Mouse (Mus musculus) kidney, adult 18-20 months (tissue): ENCODE results near the gene Ubxn4.
A peak's percentile ranks its signal among the peaks of the same experiment; 100 is the strongest.
"Not testable (repeated sequence)": the region's sequence is repeated elsewhere in the genome, so short reads cannot be mapped to it uniquely, and the experiment has no call there.

Experiments used
- DNase-seq: peaks from one replicate; pipeline ENCODE4 v3.0.0; 2021

The Ubxn4 gene

DNA sequence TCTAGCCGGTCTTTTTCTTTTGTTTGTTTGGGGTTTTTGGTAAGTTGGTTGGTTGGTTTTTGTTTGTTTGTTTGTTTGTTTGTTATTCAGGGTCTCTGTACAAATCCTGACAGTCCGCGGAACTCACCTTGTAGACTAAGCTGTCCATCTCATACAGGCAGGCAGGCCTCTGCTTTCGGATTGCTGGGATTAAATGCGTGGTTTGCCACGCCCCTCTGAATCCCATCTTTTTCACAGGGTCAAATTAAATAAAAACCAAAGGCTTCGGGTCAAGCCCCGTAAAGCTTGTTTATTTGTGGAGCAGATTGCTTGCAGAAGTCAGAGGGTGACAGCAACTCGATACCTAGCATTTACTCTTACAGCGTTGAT lies at the start of gene Ubxn4:
TSS of gene Ubxn4 (plus strand) at position 338 of the 369 bp plus-strand sequence.
- no peak for DNase-seq

DNA sequence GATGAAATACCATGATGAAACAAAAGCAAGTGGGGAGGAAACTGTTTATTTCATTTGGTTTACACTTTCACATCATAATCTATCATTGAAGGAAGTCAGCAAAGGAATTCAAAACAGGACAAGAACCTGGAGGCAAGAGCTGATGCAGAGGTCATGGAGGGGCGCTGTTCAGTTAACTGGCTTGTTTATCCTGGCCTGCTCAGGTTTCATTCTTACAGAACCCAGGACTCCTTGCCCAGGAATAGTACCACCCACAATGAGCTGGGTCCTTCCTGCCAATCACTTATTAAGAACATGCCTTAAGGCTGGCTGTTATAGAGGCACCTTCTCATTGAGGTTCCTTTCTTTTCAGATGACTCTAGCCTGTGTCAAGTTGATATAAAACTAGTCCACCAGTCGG lies 49.8 kb upstream of the Ubxn4 start:
- DNase-seq, result no peak

GRCm38 (mm10) chr1:128197353-128197752 lies 46.4 kb upstream of the Ubxn4 start:
- no peak for DNase-seq

GRCm38 (mm10) chr1:128213261-128213660 lies 30.5 kb upstream of the Ubxn4 start:
- no peak for DNase-seq

GRCm38 (mm10) chr1:128221886-128222285 lies 21.9 kb upstream of the Ubxn4 start:
- DNase-seq, result no peak

GRCm38 (mm10) chr1:128223304-128223703 lies 20.5 kb upstream of the Ubxn4 start:
- DNase-seq, result no peak

GRCm38 (mm10) chr1:128235181-128235580 lies 8.6 kb upstream of the Ubxn4 start:
- DNase-seq, result no peak

GRCm38 (mm10) chr1:128243996-128244726 lies 397 bp downstream of the Ubxn4 start:
- DNase-seq, result peak; percentile 96

GRCm38 (mm10) chr1:128244727-128245355 lies 1.1 kb downstream of the Ubxn4 start:
- no peak for DNase-seq

DNA sequence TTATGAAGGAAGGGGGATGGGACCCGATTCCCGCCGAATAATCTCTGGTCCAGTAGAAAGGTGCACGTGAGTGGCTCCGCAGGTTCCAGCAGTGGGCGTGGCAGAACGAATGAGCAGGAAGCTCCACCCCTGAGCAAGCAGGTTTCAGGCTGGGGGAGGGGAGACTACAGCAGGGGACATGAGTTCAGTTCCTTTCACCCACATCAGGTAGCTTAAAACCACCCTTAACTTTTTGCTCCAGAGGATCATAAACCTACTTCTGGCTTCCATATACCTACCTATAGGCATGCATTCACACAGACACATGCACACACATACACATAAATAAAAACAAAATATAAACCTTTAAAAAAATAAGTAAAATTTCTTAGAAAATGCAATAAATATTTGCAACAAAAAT lies 23.3 kb downstream of the Ubxn4 start:
- DNase-seq, result not testable (repeated sequence)

DNA sequence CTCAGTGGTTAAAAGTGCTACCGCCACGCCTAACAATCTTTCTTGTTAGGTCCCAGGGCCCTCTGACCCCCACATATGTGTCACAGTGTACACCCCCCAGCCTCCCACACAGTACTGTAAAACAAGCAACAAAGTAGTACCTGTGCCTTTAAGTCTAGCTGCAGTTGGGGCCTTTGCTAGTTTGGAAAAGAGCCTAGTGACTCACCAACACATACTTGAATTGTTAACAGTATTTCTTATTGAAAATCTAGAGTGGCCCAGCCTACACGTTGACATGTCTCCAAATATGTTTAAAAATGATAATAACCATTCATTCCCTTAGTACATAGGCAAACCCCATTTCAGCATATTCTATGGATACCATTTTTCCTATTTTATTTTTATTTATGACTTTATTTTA lies 27.0 kb downstream of the Ubxn4 start:
- no peak for DNase-seq

DNA sequence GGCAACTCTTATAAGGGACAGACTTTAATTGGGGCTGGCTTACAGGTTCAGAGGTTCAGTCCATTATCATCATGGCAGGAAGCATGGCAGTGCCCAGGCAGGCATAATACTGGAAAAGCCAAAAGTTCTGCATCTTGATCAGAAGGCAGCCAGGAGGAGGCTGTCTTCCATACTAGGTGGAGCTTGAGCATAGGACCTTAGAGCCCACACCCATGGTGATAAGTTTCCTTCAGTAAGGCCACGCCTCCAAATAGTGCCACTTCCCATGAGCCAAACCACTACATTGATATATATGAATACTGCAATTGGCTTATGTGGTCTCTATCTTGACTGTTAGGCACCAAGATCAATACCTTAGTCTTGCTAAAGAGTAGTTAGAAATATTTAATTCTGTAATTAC lies 32.1 kb downstream of the Ubxn4 start:
- no peak for DNase-seq

DNA sequence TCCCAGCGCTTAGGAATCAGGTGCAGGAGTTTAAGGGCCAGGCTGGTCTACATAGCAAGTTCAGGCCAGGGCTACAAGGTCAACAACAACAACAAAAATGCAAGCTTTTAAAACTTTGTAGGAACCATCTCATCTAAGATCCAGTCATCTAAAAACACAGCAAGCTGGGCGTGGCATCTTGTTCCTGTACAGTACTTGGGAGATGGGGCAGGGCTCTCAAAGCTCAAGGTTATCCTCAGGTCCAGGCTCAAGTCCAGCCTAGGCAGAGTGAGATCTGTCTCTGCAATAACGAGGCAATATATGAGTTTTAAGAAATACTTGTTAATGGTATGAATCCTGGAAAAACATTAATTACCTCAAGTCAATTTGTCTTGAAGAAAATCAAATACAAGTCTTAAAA lies 34.8 kb downstream of the Ubxn4 start:
- no peak for DNase-seq

- DNase-seq, result no peak
These were observed 38.0 kb downstream of the Ubxn4 start for GRCm38 (mm10) chr1:128281753-128282152.

DNA sequence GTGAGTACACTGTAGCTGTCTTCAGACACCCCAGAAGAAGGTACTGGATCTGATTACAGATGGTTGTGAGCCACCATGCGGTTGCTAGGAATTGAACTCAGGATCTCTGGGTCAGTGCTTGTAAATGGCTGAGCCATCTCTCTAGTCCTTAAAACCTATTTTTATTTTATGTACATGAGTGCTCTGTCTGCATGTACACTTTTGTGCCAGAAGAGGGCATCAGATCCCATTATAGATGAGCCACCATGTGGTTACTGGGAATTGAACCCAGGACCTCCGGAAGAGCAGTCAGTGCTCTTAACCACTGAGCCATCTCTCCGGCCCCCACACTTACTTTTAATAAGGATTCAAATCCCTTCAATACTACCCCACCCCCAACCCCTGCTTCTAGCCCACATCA lies 39.2 kb downstream of the Ubxn4 start:
- DNase-seq, result no peak

GRCm38 (mm10) chr1:128284157-128284690 lies 40.5 kb downstream of the Ubxn4 start:
- DNase-seq, result no peak

- no peak for DNase-seq
These were observed 41.4 kb downstream of the Ubxn4 start for GRCm38 (mm10) chr1:128285136-128285535.

DNA sequence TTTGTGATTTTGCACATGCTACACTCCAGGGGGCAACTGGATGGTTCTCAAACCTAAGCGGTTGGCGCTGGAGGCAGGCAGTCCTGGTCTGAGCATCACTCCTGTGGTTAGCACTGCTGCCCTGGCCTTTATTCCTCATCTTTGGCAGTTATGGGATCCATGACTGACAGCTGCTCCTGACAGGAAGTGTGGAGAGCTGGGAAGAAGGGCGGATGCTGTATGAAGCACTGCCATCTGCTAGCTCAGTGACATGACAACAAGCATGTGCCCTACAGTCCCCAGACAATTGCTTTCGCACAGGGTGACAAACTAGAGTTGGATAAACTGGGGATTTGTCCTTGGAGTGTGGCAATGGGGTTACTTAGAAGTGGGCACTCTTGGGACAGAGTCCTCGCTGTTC lies 46.5 kb downstream of the Ubxn4 start:
- DNase-seq, result no peak

GRCm38 (mm10) chr1:128293524-128293923 lies 49.8 kb downstream of the Ubxn4 start:
- no peak for DNase-seq

DNA sequence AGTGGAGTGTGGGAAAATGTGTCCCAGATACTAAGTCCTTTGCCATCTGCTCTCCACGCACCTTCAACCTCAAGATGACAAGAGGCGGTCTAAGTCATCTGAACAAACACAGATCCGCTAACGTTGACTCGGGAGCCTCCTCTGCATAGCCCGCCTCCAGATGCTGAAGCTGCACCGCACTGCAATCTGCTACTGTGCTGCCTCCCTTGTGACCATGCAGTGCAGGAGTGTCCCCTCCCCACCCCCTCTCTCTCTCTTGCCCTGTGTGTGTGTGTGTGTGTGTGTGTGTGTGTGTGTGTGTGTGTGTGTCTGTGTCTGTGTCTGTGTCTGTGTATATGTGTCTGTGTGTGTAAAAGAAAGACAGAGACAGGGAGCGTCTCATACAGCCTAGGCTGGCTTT lies 51.5 kb downstream of the Ubxn4 start:
- DNase-seq, result no peak

DNA sequence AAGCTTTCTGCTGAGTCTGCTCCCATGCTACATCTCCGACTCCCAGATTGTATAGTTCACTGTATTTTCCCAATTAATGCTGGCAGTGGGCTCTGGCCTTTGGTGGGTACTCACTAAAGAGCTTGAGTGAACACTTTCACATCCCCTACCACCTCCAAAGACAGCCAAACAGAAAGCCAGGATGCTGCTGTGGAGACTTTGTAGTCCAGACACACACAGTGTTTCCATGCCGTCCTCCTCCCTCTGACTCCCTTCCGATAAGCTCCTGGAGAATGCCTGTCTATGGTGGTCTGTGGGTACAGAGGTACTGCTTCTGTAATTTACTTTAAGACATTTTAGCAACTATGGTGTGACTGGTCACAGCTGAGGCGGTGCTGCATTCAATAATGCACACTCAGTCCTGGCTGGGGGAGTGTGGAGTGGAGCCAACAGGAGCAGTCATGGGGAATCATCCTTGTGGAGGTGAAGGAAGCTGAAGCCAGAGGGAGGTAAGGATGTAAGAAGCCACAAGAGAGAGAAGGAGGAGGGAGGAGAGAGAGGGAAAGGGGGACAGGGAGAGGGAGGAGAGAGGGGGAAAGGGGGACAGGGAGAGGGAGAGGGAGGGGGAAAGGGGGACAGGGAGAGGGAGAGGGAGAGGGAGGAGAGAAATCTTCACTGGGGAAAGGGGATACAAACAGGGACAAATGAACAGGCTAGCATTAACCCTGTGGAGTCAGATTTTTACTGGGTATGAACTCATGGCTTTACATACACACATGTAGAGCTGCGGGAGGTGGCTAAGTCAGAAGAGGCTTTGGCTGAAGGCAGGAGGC lies 52.2 kb downstream of the Ubxn4 start:
- DNase-seq, result no peak

DNA sequence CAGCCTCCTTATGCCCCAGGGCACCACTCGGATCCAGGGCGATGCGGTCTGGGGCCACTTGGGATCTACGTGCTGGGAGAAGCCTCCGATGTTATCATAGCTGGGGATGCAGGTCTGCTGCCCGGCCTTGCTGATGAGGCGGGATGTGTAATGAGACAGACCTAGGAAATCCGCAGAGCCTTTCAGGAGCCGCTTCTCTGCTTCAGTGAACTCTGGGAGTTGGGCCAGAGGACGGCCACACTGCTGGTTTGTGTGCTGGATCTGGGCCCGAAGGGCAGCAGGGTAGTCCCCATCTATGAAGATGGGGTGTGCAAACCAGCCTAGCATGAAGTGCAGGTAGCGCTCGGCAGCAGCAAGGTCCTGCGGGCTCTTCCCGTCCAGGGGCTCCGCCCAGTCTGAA lies 60.1 kb downstream of the Ubxn4 start:
- DNase-seq, result peak; percentile 83

- DNase-seq, result peak; percentile 6
These were observed 65.3 kb downstream of the Ubxn4 start for GRCm38 (mm10) chr1:128309043-128309442.

GRCm38 (mm10) chr1:128314665-128315064 lies 70.9 kb downstream of the Ubxn4 start:
- DNase-seq, result no peak
